Mouse (Mus musculus): ENCODE results near the gene Chst14.

The Chst14 gene

GRCm38 (mm10) chr2:118963007-118963675 is 36.8 kb downstream of the Chst14 start:
- no peak for DNase-seq (ENCODE audit: low read depth, low spot score)

GRCm38 (mm10) chr2:118963676-118964012 is 37.3 kb downstream of the Chst14 start:
- no peak for DNase-seq (ENCODE audit: low read depth, low spot score)

GRCm38 (mm10) chr2:118969585-118970147 is 43.4 kb downstream of the Chst14 start:
- DNase-seq (ENCODE audit: low read depth, low spot score): no peak

- DNase-seq (ENCODE audit: low read depth, low spot score): no peak
These were observed 45.8 kb downstream of the Chst14 start for GRCm38 (mm10) chr2:118972048-118972447.

GRCm38 (mm10) chr2:118972687-118973376 is 46.5 kb downstream of the Chst14 start:
- peak; percentile 85 for DNase-seq (ENCODE audit: low read depth, low spot score)

- DNase-seq (ENCODE audit: low read depth, low spot score): no peak
These were observed 49.6 kb downstream of the Chst14 start for GRCm38 (mm10) chr2:118975855-118976254.

GRCm38 (mm10) chr2:118976282-118976929 is 50.1 kb downstream of the Chst14 start:
- peak; percentile 72 for DNase-seq (ENCODE audit: low read depth, low spot score)

GRCm38 (mm10) chr2:118976941-118977340 is 50.6 kb downstream of the Chst14 start:
- no peak for DNase-seq (ENCODE audit: low read depth, low spot score)

- DNase-seq (ENCODE audit: low read depth, low spot score): peak; percentile 26
These were observed 51.8 kb downstream of the Chst14 start for GRCm38 (mm10) chr2:118978064-118978463.

Measured in forelimb bud, embryonic 11.5 days (tissue).